Mouse (Mus musculus): ENCODE measurements around the gene Mtln.
A peak's percentile ranks its signal among the peaks of the same experiment; 100 is the strongest.

Mtln gene

GRCm38 (mm10) chr2:127791919-127792603 lies at the start of gene Mtln:
TSS of gene Mtln (minus strand) at chr2:127792488.
- peak; percentile 88 for DNase-seq

GRCm38 (mm10) chr2:127841402-127841801 lies 49.1 kb upstream of the Mtln start:
- no peak for DNase-seq

GRCm38 (mm10) chr2:127839425-127839824 lies 47.1 kb upstream of the Mtln start:
- DNase-seq: no peak

DNA sequence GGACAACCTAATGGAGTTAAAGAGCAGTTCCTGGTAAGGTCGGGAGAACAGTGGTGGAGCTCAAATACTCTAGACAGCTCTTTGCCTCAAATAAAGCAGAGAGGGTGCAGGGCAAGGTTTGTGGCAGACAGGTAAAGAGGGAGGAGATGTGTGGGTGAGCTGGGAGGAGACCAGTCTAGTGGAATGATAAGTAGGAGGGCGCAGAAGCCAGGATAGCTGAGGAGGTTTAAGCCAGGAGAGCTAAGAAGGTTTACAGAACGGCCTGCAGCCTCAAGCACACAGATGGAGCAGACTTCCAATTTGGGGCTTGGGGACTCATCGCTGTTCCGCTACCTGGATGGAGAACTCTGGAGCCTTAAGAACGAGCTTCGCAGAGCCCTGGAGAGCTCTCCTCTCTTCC lies 46.3 kb upstream of the Mtln start, which contains the start of gene Acoxl:
Acoxl (plus strand) TSS at position 301 of the 400 bp plus-strand sequence.
- DNase-seq: no peak

DNA sequence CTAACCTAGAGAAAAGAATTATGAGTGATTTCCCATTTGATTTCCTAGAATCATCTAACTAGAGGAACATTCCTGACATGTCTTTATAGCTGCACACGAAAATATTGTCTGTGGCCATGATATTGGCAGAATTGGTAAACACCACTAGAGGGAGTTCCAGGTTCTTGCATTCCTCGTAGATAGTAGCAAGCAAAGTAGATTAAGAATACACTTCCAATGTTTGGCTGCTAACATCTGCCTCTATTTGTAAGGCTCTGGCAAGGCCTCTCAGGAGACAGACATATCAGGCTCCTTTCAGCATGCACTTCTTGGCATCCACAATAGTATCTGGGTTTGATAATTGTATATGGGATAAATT lies 40.5 kb upstream of the Mtln start:
- no peak for DNase-seq

DNA sequence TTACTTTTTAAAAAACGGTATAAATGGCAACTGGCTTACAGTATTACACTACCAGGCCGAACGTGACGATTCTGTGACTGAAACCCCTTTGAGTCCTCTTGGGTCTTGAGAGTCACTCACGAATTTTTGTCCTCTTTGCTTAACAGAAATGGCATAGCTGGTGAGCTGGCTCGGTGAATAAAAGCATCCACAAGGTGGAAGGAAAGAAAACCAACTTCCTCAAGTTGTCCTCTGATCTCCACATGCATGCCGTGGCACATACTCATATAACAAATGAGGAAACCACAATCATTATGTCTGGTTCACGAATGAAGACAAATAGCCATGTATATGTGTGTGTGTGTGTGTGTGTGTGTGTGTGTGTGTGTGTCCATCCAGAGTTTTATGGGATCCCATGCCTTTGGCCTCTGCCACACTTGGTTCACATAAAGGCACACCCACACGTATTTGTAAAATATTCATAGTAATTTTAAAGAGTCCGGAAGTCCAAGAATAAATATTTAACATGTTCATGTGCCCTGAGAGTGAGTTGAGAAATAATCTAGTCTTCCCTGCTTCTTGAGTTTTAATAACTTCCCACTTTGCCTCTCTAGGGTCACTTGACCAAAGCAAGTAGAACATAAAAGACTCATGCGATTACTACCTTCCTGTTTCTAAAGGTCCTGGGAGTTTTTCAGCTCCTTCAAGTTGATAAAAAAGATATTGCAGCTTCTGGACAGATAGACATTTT lies 40.0 kb upstream of the Mtln start:
- DNase-seq: no peak

- peak; percentile 90 for DNase-seq
Observed at GRCm38 (mm10) chr2:127831401-127832102, 39.3 kb upstream of the Mtln start, which contains the start of gene Bub1. TSS of gene Bub1 (minus strand) at chr2:127831865.

DNA sequence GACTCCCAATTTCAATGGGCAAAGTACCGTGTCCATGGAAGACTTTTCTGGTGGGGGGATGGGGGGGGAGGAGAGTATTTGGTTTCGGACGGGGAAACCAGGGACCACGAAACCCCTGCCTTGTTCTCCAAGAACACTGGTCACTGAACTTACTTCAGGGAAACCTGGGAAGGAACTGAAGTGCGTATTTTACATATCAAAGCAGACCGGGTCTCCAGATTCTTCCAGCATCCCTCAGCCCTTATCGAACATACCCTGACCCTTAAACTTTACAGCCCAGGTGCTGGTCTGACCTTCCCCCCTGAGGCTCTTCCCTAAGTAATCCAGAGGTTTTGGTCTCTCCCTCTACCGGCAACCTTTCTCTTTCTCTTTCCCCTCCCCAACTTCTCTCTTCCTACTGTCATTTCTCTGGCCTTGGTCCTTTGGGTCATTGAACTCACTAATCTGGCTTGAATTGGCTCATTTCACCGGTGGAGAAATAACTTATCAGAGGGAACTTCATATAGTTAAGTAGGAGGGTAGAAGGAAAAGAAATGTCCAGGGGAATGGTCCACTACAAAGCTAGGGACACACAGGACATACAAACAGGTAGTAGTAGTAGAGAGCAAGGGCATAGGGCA lies 2.5 kb downstream of the Mtln start:
- no peak for DNase-seq

DNA sequence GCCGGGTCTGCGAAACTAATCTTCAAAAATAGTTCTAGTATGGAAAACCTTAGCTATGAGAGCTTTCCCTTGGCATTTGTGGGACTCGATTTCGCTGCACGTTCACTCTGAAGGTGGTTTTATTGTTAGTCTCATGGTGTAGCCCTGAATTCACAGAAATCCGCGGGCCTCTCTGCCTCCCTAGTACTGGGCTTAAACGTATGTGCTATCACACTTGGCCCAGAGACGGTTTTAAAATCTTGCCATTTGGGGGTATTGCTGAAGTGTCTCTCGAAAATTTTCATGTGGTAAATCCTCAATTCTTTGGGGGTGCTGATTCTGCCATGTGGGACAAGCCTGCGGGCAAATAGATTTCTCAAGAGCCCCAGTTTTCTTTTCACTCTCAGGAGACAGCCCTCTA lies 3.1 kb downstream of the Mtln start:
- DNase-seq: no peak

GRCm38 (mm10) chr2:127788440-127789116 lies 3.7 kb downstream of the Mtln start, which contains the start of gene Nphp1:
TSS of gene Nphp1 (minus strand) at chr2:127788897.
- peak; percentile 73 for DNase-seq

GRCm38 (mm10) chr2:127787226-127787625 lies 5.1 kb downstream of the Mtln start:
- DNase-seq: no peak

GRCm38 (mm10) chr2:127778451-127778850 lies 13.8 kb downstream of the Mtln start:
- no peak for DNase-seq

DNA sequence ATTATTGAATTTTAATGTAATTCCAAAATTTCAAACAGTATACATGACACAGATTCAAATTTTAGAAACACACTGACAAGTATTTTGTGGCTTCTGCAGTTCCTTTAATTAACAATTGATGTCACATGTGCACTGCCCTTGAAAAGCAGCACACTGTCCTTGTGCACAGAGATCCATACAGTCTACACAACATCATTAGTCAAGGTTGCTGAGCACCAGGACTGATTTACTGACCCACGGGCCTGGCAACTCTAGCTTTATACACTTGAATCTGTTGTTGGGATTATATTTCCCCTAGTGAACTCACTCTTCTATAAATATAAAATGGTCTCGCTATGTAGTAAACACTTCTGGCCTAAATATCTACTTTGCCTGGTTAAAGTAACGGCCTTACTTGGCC lies 17.3 kb downstream of the Mtln start:
- DNase-seq: no peak

- no peak for DNase-seq
Observed at GRCm38 (mm10) chr2:127774578-127774941, 17.7 kb downstream of the Mtln start.

DNA sequence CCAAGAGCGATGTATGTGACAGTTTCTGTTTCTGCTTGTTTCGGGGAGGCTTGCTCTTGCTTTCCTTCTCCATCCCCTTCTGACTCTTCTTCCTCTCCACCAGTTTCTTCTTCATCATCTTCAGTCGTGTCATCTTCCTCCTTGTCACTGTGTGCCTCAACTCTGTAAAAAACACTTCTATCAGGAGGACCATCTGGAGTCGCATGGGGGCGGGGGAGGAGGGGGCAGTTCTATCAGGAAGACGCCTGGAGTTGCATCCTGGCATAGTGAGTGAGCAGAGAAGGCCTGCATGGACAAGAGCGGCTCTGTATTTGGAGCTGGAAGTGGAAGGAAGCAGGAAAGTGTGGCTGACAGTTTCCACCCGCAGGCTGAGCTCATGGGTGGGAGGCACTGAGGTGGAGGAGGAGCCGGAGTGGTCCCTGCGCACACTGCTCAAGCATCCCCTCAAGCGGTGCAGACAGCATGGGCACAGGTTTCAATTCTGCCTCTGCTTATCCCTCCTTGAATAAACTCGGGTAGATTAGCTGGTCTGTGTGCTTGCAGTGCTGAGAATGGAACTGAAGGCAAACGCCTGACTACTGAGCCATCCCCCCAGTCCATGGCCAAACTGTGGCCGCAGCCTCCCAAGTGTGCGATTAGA lies 18.2 kb downstream of the Mtln start:
- no peak for DNase-seq

DNA sequence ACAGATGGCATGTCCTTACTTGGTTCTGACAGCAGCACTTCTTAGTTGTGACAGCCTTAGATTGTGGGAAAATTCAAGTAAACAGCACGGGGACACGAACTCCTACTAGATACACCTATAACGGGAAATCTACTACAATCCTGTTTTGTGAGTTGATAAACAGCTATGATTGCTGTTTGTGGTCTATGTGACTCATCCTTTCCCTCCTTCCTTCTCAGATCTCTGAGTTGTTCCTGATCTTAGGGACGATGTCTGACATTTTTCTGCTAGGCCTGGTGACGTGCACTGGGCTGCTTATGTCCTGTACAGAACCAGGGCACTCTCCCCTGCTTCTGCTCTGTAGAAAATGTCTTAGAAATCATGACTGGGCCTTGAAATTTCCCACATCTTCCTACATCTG lies 30.7 kb downstream of the Mtln start:
- DNase-seq: no peak

GRCm38 (mm10) chr2:127760429-127761000 lies 31.8 kb downstream of the Mtln start:
- no peak for DNase-seq

- DNase-seq: no peak
Observed at GRCm38 (mm10) chr2:127760014-127760413, 32.3 kb downstream of the Mtln start.

- no peak for DNase-seq
Observed at GRCm38 (mm10) chr2:127759157-127759880, 33.0 kb downstream of the Mtln start.

DNA sequence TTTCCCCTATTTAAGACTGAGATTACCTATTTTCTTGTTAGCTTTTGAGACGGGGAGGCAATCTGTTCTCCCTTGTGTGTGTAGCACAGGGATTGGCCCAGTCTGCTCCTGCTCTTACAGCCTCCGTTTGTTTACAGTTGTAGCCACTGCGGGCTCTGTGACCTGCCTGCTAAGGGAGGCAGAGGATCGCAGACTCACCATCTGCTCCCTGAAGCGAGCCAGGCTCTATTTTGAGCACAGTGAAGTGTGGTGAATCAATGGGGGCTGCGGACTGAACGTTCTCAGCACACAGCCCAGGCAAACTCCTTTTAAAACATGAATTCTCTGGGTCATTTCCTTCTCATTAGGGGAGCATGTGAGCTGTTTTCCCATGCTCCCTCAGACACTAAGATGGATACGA lies 35.1 kb downstream of the Mtln start:
- DNase-seq: peak; percentile 90

DNA sequence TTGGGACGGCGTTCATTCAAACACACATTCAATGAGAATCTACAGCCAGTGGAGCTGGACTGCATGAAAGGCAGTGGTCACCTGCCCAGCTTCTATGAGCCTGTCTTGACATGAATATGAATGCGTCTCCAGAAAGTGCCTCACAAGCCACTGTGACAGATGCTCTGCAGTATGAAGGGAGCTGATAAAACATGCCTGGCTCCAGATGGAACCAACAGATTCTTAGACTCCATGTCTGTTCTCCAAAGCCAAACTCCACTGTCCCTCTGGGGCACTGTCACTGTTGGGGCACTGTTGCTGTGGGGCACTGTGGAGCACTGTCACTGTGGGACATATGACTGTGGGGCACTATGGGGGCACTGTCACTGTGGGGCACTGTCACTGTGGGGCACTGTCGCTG lies 38.2 kb downstream of the Mtln start:
- DNase-seq: no peak
